Mouse (Mus musculus): Measurements from ENCODE around the gene Prcd.
"Not testable (repeated sequence)": the region's sequence is repeated elsewhere in the genome, so short reads cannot be mapped to it uniquely, and the experiment has no call there.

Prcd gene

GRCm38 (mm10) chr11:116653234-116653633 is at the start of gene Prcd:
Gene Prcd, plus strand, starts transcription at chr11:116653534.
- DNase-seq (ENCODE audit: low read depth, low spot score) = no peak

DNA sequence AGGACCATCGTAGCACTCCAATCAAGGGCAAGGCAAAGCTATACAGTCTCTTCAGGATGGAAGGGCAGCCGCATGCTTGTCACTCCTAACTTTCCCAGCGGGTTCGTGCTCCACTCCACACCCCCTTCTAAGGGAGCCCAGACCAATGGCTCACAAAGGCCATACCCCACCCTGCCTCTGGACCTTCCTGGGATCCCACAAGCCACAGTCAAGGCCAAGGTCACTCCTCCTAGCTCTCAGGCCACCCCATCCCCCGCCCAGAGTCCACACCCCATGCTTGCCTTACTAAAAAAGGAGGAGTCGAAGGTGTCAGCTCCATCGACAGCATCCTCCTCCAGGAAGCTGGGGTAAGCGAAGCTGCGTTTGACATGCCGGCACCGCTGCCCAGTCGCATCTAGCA is 49.2 kb upstream of the Prcd start:
- DNase-seq (ENCODE audit: low read depth, low spot score) = no peak

- DNase-seq (ENCODE audit: low read depth, low spot score) = no peak
These were observed 45.6 kb upstream of the Prcd start for GRCm38 (mm10) chr11:116607717-116608116.

- no peak for DNase-seq (ENCODE audit: low read depth, low spot score)
These were observed 43.2 kb upstream of the Prcd start for GRCm38 (mm10) chr11:116609965-116610630.

- DNase-seq (ENCODE audit: low read depth, low spot score) = not testable (repeated sequence)
These were observed 42.2 kb upstream of the Prcd start for GRCm38 (mm10) chr11:116611168-116611567.

- DNase-seq (ENCODE audit: low read depth, low spot score) = no peak
These were observed 41.5 kb upstream of the Prcd start for GRCm38 (mm10) chr11:116611883-116612282.

GRCm38 (mm10) chr11:116612554-116612953 is 40.8 kb upstream of the Prcd start:
- DNase-seq (ENCODE audit: low read depth, low spot score) = no peak

DNA sequence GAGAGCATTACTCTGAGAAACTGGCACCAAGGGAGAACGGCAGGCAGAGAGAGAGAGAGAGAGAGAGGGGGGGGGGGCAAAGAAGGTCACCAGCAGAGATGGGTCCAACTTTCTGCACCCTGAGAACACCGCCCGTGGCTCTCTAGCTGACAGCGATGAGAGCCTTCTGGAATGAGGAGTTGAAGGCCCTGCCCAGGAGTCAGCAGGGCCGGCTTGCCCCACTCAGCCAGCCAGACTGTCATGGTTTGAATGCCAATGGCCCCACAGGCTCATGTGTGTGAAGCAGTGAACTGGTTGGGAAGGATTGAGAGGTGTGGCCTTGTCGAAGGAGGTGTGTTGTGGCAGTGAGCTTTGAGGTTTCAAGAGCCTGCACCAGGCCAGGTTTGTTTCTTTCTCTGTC is 40.1 kb upstream of the Prcd start:
- no peak for DNase-seq (ENCODE audit: low read depth, low spot score)

GRCm38 (mm10) chr11:116615735-116616437 is 37.4 kb upstream of the Prcd start:
- DNase-seq (ENCODE audit: low read depth, low spot score) = no peak

DNA sequence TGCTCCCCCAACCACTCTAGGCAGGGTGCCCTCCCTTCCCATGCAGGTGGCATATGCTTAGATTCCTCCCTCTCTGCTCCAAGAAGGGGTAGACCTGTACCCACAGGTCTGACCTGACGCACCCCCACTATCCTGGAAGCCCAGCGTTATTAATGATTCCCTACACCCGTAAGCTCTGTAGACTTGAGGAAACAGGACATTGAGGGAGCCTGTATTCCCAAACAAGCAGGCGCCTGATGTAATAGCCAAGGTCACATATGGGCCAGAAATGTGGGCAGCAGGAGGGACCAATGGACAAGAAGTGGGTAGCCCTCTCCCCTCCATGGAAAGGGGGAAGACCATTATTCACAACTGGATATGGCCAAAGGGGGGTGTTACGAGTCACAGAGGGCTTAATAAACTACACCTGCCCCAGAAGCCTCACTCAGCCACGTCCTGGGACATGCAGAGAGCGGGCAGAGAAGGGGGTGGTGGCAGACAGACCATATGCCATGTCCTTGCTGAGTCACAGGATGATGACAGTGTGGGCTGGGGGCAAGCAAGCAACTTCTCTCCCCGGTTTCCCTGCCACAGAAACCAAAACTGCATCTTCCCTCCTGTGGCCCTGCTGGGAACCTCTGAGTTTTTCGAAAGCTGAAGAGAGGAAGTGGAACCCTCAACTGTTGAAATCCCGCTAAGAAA is 36.8 kb upstream of the Prcd start:
- DNase-seq (ENCODE audit: low read depth, low spot score) = no peak

DNA sequence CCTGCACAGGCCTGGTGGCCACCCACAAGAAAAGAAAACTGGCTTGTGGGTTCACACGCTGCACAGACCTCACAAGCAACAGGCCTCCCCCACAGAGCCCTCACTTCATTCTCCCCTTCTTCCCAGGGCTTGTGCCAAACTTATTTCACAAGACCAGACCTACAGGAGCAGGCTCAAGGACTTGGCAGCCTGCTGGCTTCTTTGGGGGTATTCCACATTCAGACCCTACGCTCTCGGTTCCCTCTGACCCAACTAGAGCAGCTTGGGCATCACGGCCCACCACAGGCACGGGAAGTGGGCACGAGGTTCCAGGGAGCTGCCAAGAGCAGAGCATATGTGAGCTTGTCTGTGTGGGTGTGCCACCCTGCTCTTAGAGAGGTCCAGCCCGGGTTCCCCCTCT is 35.7 kb upstream of the Prcd start:
- no peak for DNase-seq (ENCODE audit: low read depth, low spot score)

GRCm38 (mm10) chr11:116618666-116619065 is 34.7 kb upstream of the Prcd start:
- DNase-seq (ENCODE audit: low read depth, low spot score) = no peak

DNA sequence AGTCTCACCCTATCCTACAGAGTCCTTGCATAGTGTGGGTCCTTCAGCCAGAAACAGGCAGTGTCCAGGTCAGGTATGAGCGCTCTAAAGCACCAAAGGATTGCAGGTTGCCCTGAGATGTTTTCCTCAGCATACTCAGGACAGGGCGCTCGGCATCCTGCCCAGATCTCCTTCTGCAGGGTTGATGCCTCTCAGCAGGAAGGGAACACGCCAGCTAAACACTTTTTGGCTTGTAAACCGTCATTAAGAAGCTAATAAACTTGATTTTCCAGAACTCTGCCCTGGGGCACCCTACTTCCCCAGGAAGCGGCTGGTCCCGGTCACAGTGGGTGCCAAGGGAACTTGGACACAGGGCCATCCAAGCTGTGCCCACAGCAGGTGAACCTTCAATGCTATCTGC is 34.2 kb upstream of the Prcd start:
- DNase-seq (ENCODE audit: low read depth, low spot score) = no peak

- no peak for DNase-seq (ENCODE audit: low read depth, low spot score)
These were observed 33.8 kb upstream of the Prcd start for GRCm38 (mm10) chr11:116619561-116619960.

- no peak for DNase-seq (ENCODE audit: low read depth, low spot score)
These were observed 33.3 kb upstream of the Prcd start for GRCm38 (mm10) chr11:116620073-116620472.

GRCm38 (mm10) chr11:116620559-116621253 is 32.6 kb upstream of the Prcd start:
- DNase-seq (ENCODE audit: low read depth, low spot score) = no peak

DNA sequence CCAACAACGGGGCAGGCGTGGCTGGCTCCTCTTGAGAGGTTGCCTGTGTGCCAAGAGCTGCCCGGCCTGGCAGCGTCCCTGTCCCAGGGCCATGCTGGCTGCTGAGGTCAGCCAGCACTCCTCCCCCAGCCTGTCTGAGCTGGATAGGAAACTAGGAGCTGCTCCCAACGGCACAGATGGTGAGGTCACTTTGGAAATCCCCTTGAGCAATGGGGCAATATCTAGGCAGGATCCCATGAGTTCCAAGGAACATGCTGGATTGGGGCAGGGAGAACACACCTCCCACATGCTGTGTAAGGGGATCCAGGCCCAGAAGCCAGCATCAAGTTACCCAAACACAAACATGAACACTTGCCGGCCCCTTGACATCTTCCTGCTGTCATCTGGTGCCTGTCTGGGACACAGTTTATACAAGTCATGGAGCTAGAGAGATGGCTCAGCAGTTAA is 32.1 kb upstream of the Prcd start:
- DNase-seq (ENCODE audit: low read depth, low spot score) = no peak

GRCm38 (mm10) chr11:116623281-116624124 is 29.8 kb upstream of the Prcd start:
- DNase-seq (ENCODE audit: low read depth, low spot score) = no peak

DNA sequence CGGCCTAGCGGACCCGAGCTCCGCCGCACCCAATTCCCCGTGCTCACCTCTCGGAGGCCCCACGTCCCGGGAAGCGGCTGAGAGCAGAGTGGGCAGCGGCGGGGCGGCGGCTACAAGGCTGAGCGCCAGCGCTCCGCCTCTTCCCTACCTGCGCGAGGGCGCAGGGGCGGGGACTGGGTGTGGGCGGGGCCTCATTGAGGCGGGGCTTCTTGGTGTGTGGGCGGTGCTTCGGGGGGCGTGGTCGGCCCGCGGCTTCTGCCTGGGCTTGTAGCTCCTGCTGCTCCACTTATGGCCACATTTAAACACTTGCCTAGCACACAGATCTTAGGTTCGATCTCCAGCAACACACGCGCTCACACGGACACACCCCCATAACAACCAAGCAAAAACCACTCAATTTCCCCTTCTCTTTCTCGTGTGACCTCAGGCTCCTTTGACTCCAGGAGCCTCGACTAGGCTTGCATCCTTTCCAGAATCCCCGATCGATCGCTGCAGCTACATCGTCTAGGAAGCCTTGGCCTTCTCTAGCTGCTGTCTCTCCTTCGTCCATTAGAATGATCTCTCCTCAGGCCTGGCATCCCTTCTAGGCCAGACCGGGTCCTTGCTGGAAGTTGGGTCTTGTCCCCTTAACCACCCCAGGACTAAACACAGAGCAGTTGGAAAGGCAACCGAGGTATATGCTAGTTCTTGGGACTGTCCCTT is 29.1 kb upstream of the Prcd start:
- peak; percentile 84 for DNase-seq (ENCODE audit: low read depth, low spot score)

Measured in retina, adult 2 months (tissue).